In the genomic region with DNA sequence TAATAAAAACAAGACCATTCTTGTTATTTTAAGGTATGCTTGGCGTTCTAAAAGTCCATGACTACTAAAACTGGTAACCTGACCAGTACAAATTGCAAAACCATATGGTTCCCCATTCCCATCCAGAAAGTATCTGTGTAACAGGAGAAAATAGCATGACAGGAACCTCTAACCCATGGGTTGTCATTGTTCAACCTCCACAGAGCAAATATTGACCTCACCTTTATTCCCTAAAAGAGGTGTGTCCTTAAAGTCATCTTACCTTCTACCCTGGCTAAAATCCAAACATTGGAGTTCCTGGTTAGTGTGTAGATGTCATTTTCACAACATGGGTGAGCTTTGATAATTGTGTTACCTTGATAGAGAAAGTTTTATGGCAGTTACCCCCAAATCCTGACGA, we compare ENCODE assay signal across 27 mouse cellular contexts.
"Had no signal": no experiment of that assay in that cellular context is flagged by ENCODE, and none has a peak within 500 bp of the region (broad histone marks: within the 10 kb centered on the region; RNA-seq: fewer than 3 reads in every experiment).

No protein-coding gene starts in this region.

- H3K4me2 ChIP-seq: embryonic facial prominence, embryonic 12.5 days; embryonic facial prominence, embryonic 13.5 days; embryonic facial prominence, embryonic 15.5 days; forebrain, embryonic 12.5 days; forebrain, embryonic 13.5 days; forebrain, embryonic 15.5 days had no signal

- H3K36me3 ChIP-seq: embryonic facial prominence, embryonic 10.5 days; embryonic facial prominence, embryonic 12.5 days; embryonic facial prominence, embryonic 13.5 days; embryonic facial prominence, embryonic 15.5 days; forebrain, embryonic 12.5 days; forebrain, embryonic 15.5 days had no signal

- H3K4me3 ChIP-seq: embryonic facial prominence, embryonic 10.5 days; embryonic facial prominence, embryonic 12.5 days; embryonic facial prominence, embryonic 13.5 days; embryonic facial prominence, embryonic 15.5 days; erythroblast, embryonic 14.5 days; forebrain, embryonic 10.5 days; forebrain, embryonic 12.5 days; forebrain, embryonic 13.5 days; forebrain, embryonic 15.5 days; gastrocnemius, adult 2 months; heart, adult 2 months had no signal

- H3K9me3 ChIP-seq: embryonic facial prominence, embryonic 10.5 days; embryonic facial prominence, embryonic 12.5 days; embryonic facial prominence, embryonic 13.5 days; embryonic facial prominence, embryonic 15.5 days; forebrain, embryonic 10.5 days; forebrain, embryonic 12.5 days; forebrain, embryonic 13.5 days; forebrain, embryonic 15.5 days had no signal

- DNase-seq: cerebellum, adult 2 months; cerebellum, adult 8-10 months; cerebellum, adult 9-10 months; cerebellum, adult 9-11 months; cerebellum, postnatal 14 days; cerebellum, postnatal 25 days; cerebellum, postnatal 36 days; embryo, embryonic 11 days; forebrain, postnatal 0 days; gastrocnemius, adult 2 months; gastrocnemius, postnatal 10 days; gastrocnemius, postnatal 14 days; gastrocnemius, postnatal 25 days; gastrocnemius, postnatal 36 days; heart, adult 18-20 months; heart, adult 2 months had no signal

- H3K9ac ChIP-seq: embryonic facial prominence, embryonic 12.5 days; embryonic facial prominence, embryonic 13.5 days; embryonic facial prominence, embryonic 15.5 days; forebrain, embryonic 12.5 days; forebrain, embryonic 13.5 days; forebrain, embryonic 15.5 days; forebrain, postnatal 0 days had no signal

- H3K4me1 ChIP-seq: embryonic facial prominence, embryonic 10.5 days; embryonic facial prominence, embryonic 12.5 days; embryonic facial prominence, embryonic 13.5 days; embryonic facial prominence, embryonic 15.5 days had no signal

- H3K27me3 ChIP-seq: embryonic facial prominence, embryonic 12.5 days; embryonic facial prominence, embryonic 13.5 days; embryonic facial prominence, embryonic 15.5 days; forebrain, embryonic 12.5 days; forebrain, embryonic 13.5 days; forebrain, embryonic 15.5 days had no signal

- ATAC-seq: forebrain, embryonic 13.5 days; forebrain, embryonic 14.5 days; forebrain, embryonic 15.5 days; forebrain, embryonic 16.5 days; forebrain, postnatal 0 days had no signal

- H3K27ac ChIP-seq: embryonic facial prominence, embryonic 10.5 days; embryonic facial prominence, embryonic 12.5 days; embryonic facial prominence, embryonic 13.5 days; embryonic facial prominence, embryonic 15.5 days; forebrain, embryonic 10.5 days; forebrain, embryonic 12.5 days; forebrain, embryonic 13.5 days; forebrain, embryonic 15.5 days; gastrocnemius, adult 2 months; heart, adult 2 months had no signal
